Mouse (Mus musculus) ovary, postnatal 14 days (tissue): ENCODE data around the gene Ttc3.
"Not testable (repeated sequence)": the region's sequence is repeated elsewhere in the genome, so short reads cannot be mapped to it uniquely, and the experiment has no call there.

Source experiments
- DNase-seq: peaks from one replicate; pipeline ENCODE4 v3.0.0; 2022; ENCODE audit warnings: low spot score

Ttc3 gene

DNA sequence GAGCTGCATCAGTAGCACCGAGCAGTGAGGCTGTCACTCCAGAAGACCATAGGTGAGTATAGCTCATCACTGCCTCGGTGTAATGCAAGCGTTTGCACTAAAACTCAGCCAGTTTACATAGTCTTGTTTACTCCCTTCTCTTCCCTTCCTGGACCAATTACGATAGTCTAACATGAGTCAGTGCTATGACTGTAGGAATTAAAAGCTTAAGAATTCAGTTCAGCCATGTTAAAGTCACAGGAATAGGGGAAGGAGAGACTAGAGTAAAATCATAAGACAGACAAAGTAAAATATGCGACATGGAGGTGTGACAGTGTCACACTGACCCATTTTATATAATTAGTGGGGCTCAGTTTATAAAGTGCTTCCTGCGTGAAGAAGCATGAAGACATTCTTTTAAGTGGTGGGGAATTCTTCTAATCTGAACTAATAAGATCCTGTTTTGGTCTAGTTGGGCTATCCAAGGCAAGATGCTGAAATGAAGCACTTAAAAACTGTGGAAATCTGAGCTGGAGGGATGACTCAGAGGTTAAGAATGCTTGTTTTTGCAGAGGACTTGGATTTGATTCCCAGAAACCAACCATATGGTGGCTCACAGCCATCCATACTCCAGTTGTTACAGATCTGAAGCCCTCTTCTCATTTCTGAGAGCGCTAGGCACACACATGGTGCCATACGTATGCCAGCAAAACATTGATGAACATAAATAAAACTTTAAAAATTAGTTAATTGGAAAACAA, 65.2 kb downstream of the Ttc3 start:
- DNase-seq: no peak

- DNase-seq: no peak
Observed at GRCm38 (mm10) chr16:94436801-94437200, 66.4 kb downstream of the Ttc3 start.

GRCm38 (mm10) chr16:94441361-94441760, 70.9 kb downstream of the Ttc3 start:
- DNase-seq: no peak

DNA sequence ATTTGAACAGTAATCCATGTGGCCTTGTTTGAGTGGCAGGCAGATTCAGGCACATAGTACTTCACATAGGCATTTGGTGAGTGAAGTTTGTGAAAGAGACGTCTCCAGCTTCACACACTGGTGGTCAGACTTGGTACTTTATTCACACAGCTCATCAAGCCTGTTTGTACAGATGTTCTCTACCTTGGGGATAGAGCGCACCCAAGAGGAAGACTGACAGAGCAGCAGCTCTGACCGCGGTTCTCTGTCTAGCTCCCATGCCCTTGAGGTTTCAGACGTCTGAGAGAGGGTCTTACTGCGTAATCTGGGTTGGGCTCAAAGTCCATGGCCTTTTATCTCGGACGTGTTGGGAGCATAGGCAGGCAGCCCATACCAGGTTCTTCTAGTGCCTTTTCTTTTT, 78.7 kb downstream of the Ttc3 start:
- no peak for DNase-seq

DNA sequence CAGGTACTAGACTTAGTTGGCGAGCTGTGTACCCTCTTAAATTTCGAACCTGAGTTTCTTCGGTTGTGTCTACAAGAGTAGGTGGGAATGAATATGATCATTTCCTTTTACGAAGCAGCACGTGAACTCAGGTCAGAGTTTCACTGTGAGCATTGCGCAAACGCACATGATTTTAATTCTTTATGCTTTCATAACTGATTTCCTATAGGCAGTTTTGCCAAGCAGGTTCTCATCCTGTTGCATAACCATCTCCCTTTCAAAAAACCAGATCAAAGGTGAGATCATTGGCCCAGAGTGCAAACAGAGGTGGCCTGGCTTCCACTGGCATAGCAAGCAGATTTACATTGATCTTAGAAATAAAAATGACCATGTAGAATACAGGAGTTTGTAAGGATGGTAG, 79.2 kb downstream of the Ttc3 start:
- no peak for DNase-seq

GRCm38 (mm10) chr16:94451545-94452488, 81.4 kb downstream of the Ttc3 start:
- DNase-seq: no peak

GRCm38 (mm10) chr16:94452768-94453167, 82.3 kb downstream of the Ttc3 start:
- DNase-seq: no peak

GRCm38 (mm10) chr16:94454146-94454545, 83.7 kb downstream of the Ttc3 start:
- no peak for DNase-seq

GRCm38 (mm10) chr16:94464067-94464466, 93.6 kb downstream of the Ttc3 start:
- DNase-seq: no peak

DNA sequence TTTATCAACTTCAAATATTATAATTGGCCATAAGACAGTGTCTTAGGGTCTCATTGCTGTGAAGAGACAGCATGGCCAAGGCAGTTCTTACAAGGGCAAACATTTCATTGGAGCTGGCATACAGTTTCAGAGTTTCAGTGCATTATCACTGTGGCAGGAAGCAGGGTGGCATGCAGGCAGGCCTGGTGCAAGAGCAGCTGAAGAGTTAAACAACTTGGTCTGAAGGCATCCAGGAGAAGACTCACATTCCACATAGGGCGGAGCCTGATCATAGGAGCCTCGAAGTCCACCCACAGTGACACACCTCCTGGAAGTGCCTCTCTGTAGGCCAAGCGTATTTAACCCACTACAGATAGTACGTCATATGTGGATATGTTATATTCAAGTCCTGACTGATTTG, 95.5 kb downstream of the Ttc3 start:
- no peak for DNase-seq

DNA sequence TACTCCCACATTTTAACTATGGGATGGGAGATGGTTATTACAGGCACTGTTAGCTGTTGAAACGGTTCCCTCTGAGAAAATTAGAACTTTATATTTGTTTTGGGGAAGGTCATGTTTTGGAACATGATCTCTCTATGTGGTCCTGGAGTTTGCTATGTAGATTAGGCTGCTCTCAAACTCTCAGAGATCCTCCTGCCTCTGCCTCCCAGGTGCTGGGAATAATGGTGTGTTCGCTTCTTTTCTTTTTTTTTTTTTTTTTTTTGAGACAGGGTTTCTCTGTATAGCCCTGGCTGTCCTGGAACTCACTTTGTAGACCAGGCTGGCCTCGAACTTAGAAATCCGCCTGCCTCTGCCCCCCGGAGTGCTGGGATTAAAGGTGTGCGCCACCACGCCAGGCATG, 95.9 kb downstream of the Ttc3 start:
- DNase-seq: not testable (repeated sequence)

- no peak for DNase-seq
Observed at GRCm38 (mm10) chr16:94467337-94468055, 97.1 kb downstream of the Ttc3 start.

DNA sequence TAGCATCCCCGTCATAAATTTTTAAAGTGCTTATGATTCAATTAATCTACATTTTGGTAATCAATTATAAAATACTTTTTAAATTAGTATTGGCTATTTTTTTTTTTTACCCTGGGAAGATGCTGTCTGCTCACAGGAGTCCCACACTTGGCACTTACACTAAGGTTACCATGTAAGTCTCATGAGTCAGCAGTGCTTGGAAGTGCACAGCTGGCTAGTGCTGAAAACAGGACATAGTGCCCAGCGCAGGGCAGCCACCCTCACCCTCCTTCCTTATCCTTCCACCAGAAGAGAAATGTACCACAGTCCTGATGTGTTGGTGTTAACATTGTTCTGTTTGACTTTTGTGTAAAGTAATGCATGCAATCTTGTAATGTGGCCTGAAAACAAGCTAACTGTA, 98.0 kb downstream of the Ttc3 start:
- no peak for DNase-seq

DNA sequence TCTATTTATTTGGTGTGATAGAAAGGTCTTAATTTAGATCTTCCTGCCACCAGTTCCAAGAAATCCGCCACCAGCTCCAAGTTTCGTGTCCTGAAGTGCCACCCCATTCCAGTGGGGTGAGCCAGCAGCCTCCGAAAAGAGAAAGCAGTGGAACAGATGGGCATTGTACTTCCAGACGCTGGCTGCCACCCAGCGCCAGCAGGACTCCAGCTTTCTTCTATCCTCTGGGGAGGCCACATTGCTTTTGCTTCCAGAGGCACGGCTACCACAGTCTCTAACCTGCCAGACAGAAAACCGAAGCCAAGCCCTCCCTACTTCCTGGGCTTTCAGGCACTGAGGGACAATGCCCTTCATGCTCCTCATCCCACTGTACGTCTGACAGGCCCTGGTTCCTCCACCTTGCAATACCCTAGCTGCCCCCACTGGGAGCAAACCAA, 102.1 kb downstream of the Ttc3 start:
- DNase-seq: no peak

DNA sequence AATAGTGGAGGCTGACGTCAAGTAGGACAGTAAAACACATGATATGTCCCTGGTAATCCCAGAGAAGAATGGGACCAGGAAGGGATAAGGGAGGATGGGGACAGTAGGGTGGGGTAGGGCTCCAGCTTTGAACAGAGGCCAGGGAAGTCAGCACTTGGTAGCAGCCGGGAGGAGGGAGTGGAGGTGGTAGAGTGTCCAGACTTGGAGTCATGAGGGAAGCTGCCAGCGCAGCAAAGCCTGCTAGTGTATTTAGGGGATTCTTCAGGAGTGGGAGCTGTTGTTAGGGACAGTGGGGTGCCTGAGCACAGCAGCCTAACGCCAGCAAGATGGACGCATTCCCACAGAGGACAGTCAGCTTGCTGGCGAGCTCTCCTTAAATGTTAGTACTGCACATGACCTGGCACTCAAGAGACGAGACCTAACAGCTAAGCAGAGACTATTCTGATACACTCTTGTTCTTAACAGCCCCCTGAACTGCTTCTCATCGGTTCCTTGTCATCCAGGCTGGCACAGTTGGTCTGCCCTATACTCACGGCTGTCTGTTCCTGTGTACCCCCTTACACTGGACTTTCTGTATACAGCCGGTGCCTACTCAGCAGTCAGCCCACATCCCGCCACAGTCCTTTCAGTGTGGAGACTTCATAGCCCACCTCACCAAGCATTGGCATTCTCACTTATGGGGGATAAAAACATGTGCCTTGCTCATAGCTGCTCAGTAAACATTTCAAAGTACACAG, 102.8 kb downstream of the Ttc3 start:
- DNase-seq: no peak

DNA sequence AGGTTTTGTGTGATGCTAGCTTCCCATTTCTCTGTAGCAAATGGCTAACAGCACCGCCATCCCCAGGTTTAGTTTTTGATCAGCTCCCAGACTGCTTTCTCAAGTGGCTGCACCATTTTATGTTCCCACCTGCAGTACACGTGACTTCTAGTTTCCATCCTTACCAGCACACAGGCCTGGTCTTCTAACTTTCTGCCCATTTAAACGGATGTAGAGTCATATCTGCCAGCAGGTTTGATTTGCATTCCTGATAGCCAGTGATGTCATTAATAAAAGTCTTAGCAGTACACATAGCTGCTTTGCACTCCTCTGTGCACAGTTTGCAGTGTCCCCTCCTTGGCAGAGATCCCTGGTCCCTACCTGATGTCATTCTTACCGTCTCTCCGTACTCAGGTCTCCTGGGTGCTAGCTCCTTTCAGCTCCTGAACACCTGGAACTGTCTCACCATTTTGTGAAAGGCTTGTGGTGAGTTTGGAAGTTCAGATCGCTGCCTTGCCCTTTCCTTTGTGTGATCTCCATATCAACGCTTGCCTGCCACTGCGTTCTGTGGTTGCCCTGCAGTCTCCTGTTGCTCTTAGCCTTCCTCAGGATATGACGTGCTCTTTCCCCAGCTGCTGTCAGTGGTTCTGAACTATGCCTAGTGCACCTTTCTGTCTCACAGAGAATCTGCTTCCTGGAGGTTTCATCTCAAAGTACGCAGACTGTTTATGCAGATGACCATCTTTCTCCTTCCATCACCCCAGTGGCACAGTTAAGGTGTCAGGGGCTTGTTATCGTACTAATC, 114.5 kb downstream of the Ttc3 start:
- no peak for DNase-seq

DNA sequence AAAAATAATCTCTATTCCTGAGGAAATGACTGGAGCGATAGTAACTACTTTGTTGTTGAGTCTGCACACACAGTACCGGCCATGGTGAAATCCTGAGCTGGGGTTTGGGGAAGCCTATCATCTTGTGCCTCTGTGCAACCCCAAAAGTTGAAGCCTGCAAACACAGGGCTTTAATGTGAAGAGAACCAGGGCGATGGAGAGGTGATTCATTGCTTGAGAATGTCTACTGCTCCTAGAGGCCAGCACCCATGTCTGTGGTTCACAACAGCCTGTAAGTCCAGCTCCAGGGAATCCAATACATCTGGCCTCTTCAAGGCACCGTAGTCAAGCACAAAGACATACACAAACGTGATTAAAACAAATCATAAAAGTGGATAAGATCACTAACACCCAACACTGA, 116.9 kb downstream of the Ttc3 start:
- DNase-seq: no peak

GRCm38 (mm10) chr16:94489326-94489725, 118.9 kb downstream of the Ttc3 start:
- no peak for DNase-seq

- DNase-seq: not testable (repeated sequence)
Observed at GRCm38 (mm10) chr16:94497176-94497575, 126.8 kb downstream of the Ttc3 start.

- no peak for DNase-seq
Observed at GRCm38 (mm10) chr16:94497911-94498310, 127.5 kb downstream of the Ttc3 start.

DNA sequence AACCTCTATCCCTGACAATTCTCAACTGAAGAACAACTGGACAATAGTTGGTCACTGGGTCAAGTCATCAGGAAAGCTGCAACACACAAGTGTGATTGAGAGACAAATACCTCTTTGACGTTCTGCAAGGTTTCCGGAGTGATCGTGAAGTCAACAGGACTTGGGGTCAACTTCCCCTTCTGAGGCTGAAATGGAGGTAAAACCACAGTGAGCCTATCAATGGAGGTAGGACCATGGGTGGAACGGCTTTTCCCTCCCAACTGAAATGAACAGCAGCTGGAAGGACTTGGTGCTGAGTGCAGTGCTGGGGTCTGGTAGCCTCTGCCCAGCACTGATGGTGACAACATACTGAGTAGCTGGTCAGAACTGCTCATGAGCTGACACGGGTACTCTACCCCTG, 133.8 kb downstream of the Ttc3 start:
- no peak for DNase-seq
